In genomic region chr16:91779576-91779975, GRCm38 (mm10) we compare ENCODE assay signal across 15 mouse cellular contexts.
"Had no signal": no experiment of that assay in that cellular context is flagged by ENCODE, and none has a peak within 500 bp of the region (broad histone marks: within the 10 kb centered on the region; RNA-seq: fewer than 3 reads in every experiment).

No protein-coding gene starts in this region.

- H3K4me3 ChIP-seq: neural tube, embryonic 13.5 days; neural tube, embryonic 15.5 days; stomach, embryonic 15.5 days had no signal

- H3K36me3 ChIP-seq: stomach, embryonic 15.5 days had no signal

- H3K27me3 ChIP-seq: neural tube, embryonic 13.5 days; neural tube, embryonic 15.5 days; stomach, embryonic 15.5 days had no signal

- DNase-seq: retina, postnatal 1 day; right cerebral cortex, adult 18-20 months; right cerebral cortex, postnatal 14 days; right cerebral cortex, postnatal 25 days; right cerebral cortex, postnatal 4 days; spleen, adult 18-20 months; thymus, adult 18-20 months; thymus, adult 2 months; thymus, postnatal 25 days; thymus, postnatal 36 days; thymus, postnatal 4 days had no signal

- H3K9me3 ChIP-seq: neural tube, embryonic 13.5 days; neural tube, embryonic 15.5 days; stomach, embryonic 15.5 days had no signal

- H3K27ac ChIP-seq: neural tube, embryonic 13.5 days; neural tube, embryonic 15.5 days; stomach, embryonic 15.5 days; stomach, postnatal 0 days had no signal
